Mouse (Mus musculus) adrenal gland, postnatal 4 days (tissue): ENCODE results near the gene Plac8. TPM values are rescaled to one million over a fixed set of nuclear protein-coding genes. Genes with fewer than 3 reads are reported as not detected.

Experiments used
- DNase-seq, 2 experiments: peaks; one replicate each; pipeline ENCODE4 v3.0.0; 2021 to 2022; ENCODE audit warnings: low spot score in 2 of 2, mixed read lengths in 2 of 2
- long read RNA-seq, 2 experiments: library from polyadenylated mRNA; stranded (forward); transcript quantifications; one replicate each; pipeline ENCODE4 v2.0.0; 2021
- total RNA-seq, 2 experiments: library from RNA; stranded (reverse); gene quantifications; 2 replicates each; pipeline ENCODE4 v1.2.3; 2021

The Plac8 gene
- 10 to 100 TPM; 16.7 to 21.5 TPM for total RNA-seq
- long read RNA-seq, experiment 1, transcript Plac8-201 (5 exons, 744 nt), result major isoform, 11 of 11 reads
- long read RNA-seq, experiment 1, partial matches to known transcripts, result 0 of 11 reads
- long read RNA-seq, experiment 1, other reads (novel, unspliced or antisense), result 0 of 11 reads
- long read RNA-seq, experiment 2, transcript Plac8-201 (5 exons, 744 nt), result major isoform, 7 of 7 reads
- long read RNA-seq, experiment 2, partial matches to known transcripts, result 0 of 7 reads
- long read RNA-seq, experiment 2, other reads (novel, unspliced or antisense), result 0 of 7 reads

- no peak for DNase-seq
These were observed at the start of gene Plac8 for GRCm38 (mm10) chr5:100572069-100572468. TSS of gene Plac8 (minus strand) at chr5:100572245.

- no peak for DNase-seq
These were observed 48.9 kb upstream of the Plac8 start for GRCm38 (mm10) chr5:100620952-100621351.

- no peak for DNase-seq
These were observed 47.7 kb upstream of the Plac8 start for GRCm38 (mm10) chr5:100619586-100620275.

- no peak for DNase-seq
These were observed 42.1 kb upstream of the Plac8 start for GRCm38 (mm10) chr5:100613896-100614768.

GRCm38 (mm10) chr5:100607868-100608267, 35.8 kb upstream of the Plac8 start:
- DNase-seq, result no peak

- no peak for DNase-seq
These were observed 35.2 kb upstream of the Plac8 start for GRCm38 (mm10) chr5:100607090-100607762.

- no peak for DNase-seq
These were observed 33.8 kb upstream of the Plac8 start for GRCm38 (mm10) chr5:100605828-100606229.

- DNase-seq, result no peak
These were observed 32.0 kb upstream of the Plac8 start for GRCm38 (mm10) chr5:100604061-100604460.

GRCm38 (mm10) chr5:100601864-100602263, 29.8 kb upstream of the Plac8 start:
- DNase-seq, result no peak

DNA sequence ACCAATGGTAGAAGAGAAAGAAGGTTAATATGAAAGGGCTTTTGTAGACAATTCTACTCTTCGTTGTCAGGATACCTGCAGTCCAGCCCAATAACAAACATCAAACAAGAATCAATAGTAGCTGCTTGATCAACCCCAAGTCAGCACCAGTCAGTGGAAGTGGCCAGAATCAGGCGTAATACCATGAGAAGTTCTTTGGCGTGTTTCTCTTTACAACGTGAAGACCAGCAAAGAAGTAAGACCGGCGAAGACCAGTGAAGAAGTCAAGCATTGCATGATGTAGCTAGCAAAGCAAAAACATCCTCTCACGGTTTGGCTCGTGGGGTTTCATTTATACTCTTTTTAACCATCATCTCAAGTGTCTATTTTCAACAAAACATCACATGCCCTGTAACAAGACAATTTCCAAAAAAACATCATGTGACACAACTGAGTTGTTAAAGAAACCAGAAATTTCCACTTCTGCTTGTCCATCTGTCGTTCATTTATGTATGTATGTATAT, 27.0 kb upstream of the Plac8 start:
- DNase-seq, result no peak

- no peak for DNase-seq
These were observed 25.9 kb upstream of the Plac8 start for GRCm38 (mm10) chr5:100597886-100598485.

DNA sequence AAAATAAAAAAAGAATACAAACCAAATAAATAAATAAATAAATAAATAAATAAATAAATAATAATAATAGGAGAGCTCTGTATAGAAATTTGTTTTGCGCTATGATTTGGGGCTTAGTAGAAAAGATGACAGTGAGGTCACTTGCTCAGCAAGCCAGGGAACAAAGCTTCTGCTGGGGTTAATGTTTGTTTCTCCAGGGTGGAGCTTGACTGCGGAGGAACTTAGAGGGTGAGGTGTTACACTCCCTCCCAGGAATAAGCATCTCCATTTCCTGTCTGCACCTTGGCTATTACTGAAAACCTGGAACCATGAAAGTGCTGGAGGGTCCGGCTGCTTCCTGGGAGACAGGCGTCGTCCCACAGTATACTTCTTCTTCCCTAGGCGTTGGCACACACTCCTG, 24.0 kb upstream of the Plac8 start:
- no peak for DNase-seq

- no peak for DNase-seq
These were observed 22.9 kb upstream of the Plac8 start for GRCm38 (mm10) chr5:100594803-100595467.

- no peak for DNase-seq
These were observed 18.5 kb upstream of the Plac8 start for GRCm38 (mm10) chr5:100590505-100590904.

- DNase-seq, result no peak
These were observed 15.6 kb upstream of the Plac8 start for GRCm38 (mm10) chr5:100587626-100588025.

- DNase-seq, result no peak
These were observed 15.1 kb upstream of the Plac8 start for GRCm38 (mm10) chr5:100587136-100587535.

- no peak for DNase-seq
These were observed 13.6 kb upstream of the Plac8 start for GRCm38 (mm10) chr5:100585657-100586056.

GRCm38 (mm10) chr5:100585206-100585644, 13.2 kb upstream of the Plac8 start:
- DNase-seq, result no peak

DNA sequence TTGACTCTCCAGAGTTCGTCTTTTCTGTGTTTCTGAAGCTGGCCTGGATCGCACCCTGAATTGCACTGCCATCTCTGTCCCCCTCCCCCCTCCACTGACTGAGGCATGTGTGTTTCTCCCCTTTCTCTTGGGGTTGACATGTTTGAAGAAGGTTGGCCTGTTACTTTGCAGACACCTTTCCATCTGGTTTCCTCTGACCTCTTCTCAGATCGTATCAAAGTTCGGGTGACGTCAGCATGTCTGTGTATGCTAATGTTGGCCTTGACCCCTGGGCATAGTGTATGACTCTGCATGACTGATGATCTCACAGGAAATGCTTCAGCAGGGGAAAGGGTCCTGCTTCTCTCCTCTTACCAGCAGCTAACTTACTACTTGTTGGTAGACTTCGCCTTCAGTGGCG, 11.0 kb upstream of the Plac8 start:
- DNase-seq, result no peak

DNA sequence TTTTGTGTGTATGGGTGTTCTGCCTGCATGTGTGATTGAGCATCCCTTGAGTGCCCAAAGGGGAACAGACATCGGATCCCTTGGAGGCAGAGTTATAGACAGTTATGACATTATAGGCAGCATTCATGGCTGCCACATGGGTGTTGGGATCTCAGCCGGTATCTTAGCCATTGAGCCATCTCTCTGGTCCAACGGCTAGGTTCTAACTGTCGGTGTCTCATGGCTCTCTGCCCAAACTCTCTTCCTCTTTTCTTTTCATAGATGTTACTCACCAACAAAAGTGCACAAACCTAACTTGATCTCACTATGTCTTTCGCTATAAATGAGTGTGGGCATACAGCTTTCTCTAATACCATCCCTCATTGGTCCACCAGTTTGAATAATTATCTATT, 10.4 kb upstream of the Plac8 start:
- DNase-seq, result no peak
